Mouse (Mus musculus) small intestine, adult 2 months (tissue): Measurements from ENCODE around the gene Cox16. TPM values are rescaled to one million over a fixed set of nuclear protein-coding genes. Genes with fewer than 3 reads are reported as not detected.
"Not testable (repeated sequence)": the region's sequence is repeated elsewhere in the genome, so short reads cannot be mapped to it uniquely, and the experiment has no call there.

ENCODE experiments used
- H3K27ac ChIP-seq: fragments of 200-500 bp; 2 replicates; pipeline ENCODE4 v1.5.1; 2012; ENCODE audit warnings: low read depth, low read length, control low read depth, inconsistent platforms; ENCODE audit not compliant: insufficient read depth
- H3K27me3 ChIP-seq: fragments of 200-500 bp; 2 replicates; pipeline ENCODE4 v1.6.1; 2012; ENCODE audit warnings: mild to moderate bottlenecking, moderate library complexity, low read length, inconsistent platforms; ENCODE audit not compliant: control insufficient read depth, insufficient read depth
- H3K36me3 ChIP-seq: fragments of 200-500 bp; 2 replicates; pipeline ENCODE4 v1.6.1; 2012; ENCODE audit warnings: mild to moderate bottlenecking, low read length, control low read depth, inconsistent platforms; ENCODE audit not compliant: control insufficient read depth, insufficient read depth
- H3K4me1 ChIP-seq: fragments of 200-500 bp; 2 replicates; pipeline ENCODE4 v1.6.1; 2012; ENCODE audit warnings: low read length, inconsistent platforms, mixed read lengths; ENCODE audit not compliant: control insufficient read depth, insufficient read depth, insufficient read length
- H3K4me3 ChIP-seq: fragments of 200-500 bp; 2 replicates; pipeline ENCODE4 v1.5.1; 2012; ENCODE audit warnings: low read depth, mild to moderate bottlenecking, control low read depth, inconsistent platforms, low read length, moderate library complexity
- CTCF ChIP-seq: fragments of 200-500 bp; IDR thresholded peaks from 2 replicates; pipeline ENCODE4 v1.5.1; 2012; ENCODE audit warnings: low read depth, mild to moderate bottlenecking, control low read depth, inconsistent platforms, low read length, moderate library complexity, mixed read lengths; ENCODE audit not compliant: insufficient replicate concordance, insufficient read length; ENCODE audit errors: extremely low read depth
- POLR2A ChIP-seq: fragments of 200-500 bp; IDR thresholded peaks from 2 replicates; pipeline ENCODE4 v1.6.1; 2012; ENCODE audit warnings: low read depth, mild to moderate bottlenecking, control low read depth, inconsistent platforms, low read length, moderate library complexity
- WGBS: fragments of 180-500 bp; shearing (Covaris S2); methylation state at CpG from one replicate; pipeline ENCODE4 v1.1.7; 2018; 5-methylcytosine and 5-hydroxymethylcytosine counted together
- polyA plus RNA-seq: library from polyadenylated mRNA; depleted of rRNA; stranded (reverse); fragments of >200 nt; gene quantifications from 2 replicates; pipeline ENCODE4 v1.2.3, GENCODE M21; 2012

Cox16 gene
- polyA plus RNA-seq, 1 experiment, result 78.2 TPM

GRCm38 (mm10) chr12:81483656-81484055 lies 1.3 kb downstream of the Cox16 start:
- Histone ChIP-seq H3K4me3 (peak overlapping the region; percentile 17; the same call in 1 of the 2 replicates), H3K27ac (no peak overlapping the region; the same call in 1 of the 2 replicates)
- WGBS, result 32% methylated on average over 17 of the region's 17 CpGs

GRCm38 (mm10) chr12:81459051-81459450 lies 25.9 kb downstream of the Cox16 start:
- WGBS, result 95% methylated on average over 7 of the region's 7 CpGs
- H3K4me1 ChIP-seq, H3K4me3 ChIP-seq, H3K36me3 ChIP-seq, H3K27ac ChIP-seq, H3K27me3 ChIP-seq: not testable (repeated sequence)

More at GRCm38 (mm10) chr12:81483656-81484055, 1.3 kb downstream of the Cox16 start:
- Histone ChIP-seq H3K4me1 (peaks cover 2% of the 10 kb centered on the region; the same call in 1 of the 2 replicates), H3K36me3 (peaks cover 2% of the 10 kb centered on the region; the same call in 1 of the 2 replicates), H3K27me3 (no peaks in the 10 kb centered on the region)
- TF ChIP-seq POLR2A (no peak), CTCF (no peak)

DNA sequence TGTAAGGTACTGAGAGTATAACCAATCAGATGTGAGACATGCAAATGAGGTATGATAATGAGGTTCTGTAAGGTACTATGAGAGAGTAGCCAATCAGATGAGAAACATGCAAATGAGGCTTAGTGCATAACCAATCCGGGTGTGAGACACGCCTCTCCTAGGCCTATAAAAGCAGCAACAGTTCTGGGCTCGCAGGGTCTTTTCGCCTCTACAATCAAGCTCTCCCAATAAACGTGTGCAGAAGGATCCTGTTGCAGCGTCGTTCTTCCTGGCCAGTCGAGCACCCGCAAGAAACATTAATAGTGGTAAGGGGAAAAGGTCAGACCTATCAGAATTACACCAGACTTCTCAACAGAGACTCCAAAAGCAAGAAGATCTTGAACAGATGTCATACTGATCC lies 45.9 kb downstream of the Cox16 start:
- not testable (repeated sequence) for H3K4me3 ChIP-seq, H3K27ac ChIP-seq, H3K27me3 ChIP-seq, H3K4me1 ChIP-seq, H3K36me3 ChIP-seq
- WGBS, result 98% methylated on average over 9 of the region's 9 CpGs

DNA sequence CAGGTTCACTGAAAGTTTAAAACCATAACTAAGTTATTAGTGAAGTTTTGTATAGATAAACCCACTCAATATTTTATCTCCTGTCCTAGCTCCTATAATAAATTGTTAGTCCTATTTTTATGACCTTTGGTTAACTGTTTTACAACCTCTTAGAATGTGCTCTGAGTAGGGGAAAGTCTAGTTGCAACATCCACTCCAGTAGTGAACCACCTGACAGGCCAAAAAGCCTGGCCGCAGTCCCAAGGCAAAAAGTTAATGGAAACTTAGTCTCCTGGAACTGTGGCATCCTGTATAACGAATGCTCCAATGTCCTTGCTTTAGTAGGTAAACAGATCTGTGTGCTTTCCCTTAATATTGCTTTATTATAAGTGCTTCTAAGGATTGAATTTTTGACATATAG lies 50.1 kb downstream of the Cox16 start:
- not testable (repeated sequence) for H3K4me3 ChIP-seq, H3K4me1 ChIP-seq, H3K36me3 ChIP-seq, H3K27ac ChIP-seq, H3K27me3 ChIP-seq
- WGBS, result 26% methylated on average over 2 of the region's 2 CpGs

- TF ChIP-seq POLR2A (no peak), CTCF (no peak)
- H3K4me3 ChIP-seq, result no peak within 1 kb of the TSS
- H3K36me3 ChIP-seq, result no peaks in the 10 kb centered on the region
- no peaks in the 10 kb centered on the region for H3K4me1 ChIP-seq
- no peaks in the 10 kb centered on the region for H3K27me3 ChIP-seq
- no peak within 1 kb of the TSS for H3K27ac ChIP-seq
- WGBS, result 97% methylated on average over 1 of the region's 1 CpGs
Measured at GRCm38 (mm10) chr12:81421846-81422245, 63.1 kb downstream of the Cox16 start, which contains the start of gene Adam4. Gene Adam4, minus strand, starts transcription at chr12:81421946.

DNA sequence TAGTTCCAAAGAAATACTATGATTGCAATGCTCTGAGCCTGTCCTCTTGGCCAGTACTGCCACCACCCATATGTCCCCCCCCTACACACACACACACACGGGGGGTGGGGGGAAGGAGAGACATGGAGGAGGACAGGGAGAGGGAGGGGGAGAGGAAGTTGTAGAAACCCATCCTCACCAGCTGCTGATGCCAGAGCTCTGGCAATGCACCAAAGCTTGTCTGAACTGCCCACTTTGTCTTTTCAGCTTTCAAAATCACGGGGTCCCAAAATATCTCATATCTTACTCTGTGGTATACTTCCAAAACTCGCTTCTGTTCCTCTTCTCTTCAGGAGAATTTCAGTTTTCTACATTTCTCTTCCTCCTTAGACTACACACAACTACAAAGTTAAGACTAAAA lies 71.7 kb downstream of the Cox16 start:
- whole genome bisulfite sequencing, result 70% methylated on average over 3 of the region's 3 CpGs
- no peak for TF ChIP-seq CTCF
- no peak for TF ChIP-seq POLR2A
- Histone ChIP-seq H3K36me3 (no peaks in the 10 kb centered on the region), H3K27ac (no peak overlapping the region), H3K4me3 (no peak overlapping the region), H3K4me1 (no peaks in the 10 kb centered on the region), H3K27me3 (no peaks in the 10 kb centered on the region)

DNA sequence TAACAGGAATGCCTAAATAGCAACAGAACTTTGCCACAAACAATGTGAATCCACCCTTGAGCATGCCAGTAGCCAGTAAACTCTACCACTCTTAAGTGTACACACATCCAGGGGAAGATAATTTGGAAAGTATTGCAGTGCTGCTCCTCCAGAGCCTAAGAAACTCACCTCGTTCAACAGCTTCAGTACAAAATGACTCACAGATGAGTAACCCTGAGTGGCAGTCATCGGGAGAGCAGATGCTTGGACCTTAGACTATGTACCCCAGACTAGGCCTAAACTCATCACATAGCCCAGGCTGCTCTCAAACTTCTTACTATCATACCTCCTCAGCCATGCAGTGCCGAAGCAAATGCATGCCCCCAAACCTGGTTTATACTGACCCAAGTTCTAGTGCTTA lies 76.0 kb downstream of the Cox16 start:
- H3K36me3 ChIP-seq, result no peaks in the 10 kb centered on the region
- no peak overlapping the region for H3K4me3 ChIP-seq
- 58% methylated on average over 3 of the region's 3 CpGs for WGBS

GRCm38 (mm10) chr12:81402187-81402586 lies 82.7 kb downstream of the Cox16 start:
- Histone ChIP-seq H3K36me3 (no peaks in the 10 kb centered on the region), H3K27me3 (no peaks in the 10 kb centered on the region), H3K4me1 (peaks cover 3% of the 10 kb centered on the region; the same call in 1 of the 2 replicates), H3K4me3 (no peak overlapping the region), H3K27ac (peak overlapping the region; percentile 58)
- WGBS, result 8% methylated on average over 1 of the region's 1 CpGs
- TF ChIP-seq POLR2A (no peak), CTCF (no peak)

More for the DNA sequence above, 76.0 kb downstream of the Cox16 start:
- TF ChIP-seq POLR2A, result no peak
- no peak for TF ChIP-seq CTCF
- H3K27ac ChIP-seq, result no peak overlapping the region
- no peaks in the 10 kb centered on the region for H3K4me1 ChIP-seq
- no peaks in the 10 kb centered on the region for H3K27me3 ChIP-seq

DNA sequence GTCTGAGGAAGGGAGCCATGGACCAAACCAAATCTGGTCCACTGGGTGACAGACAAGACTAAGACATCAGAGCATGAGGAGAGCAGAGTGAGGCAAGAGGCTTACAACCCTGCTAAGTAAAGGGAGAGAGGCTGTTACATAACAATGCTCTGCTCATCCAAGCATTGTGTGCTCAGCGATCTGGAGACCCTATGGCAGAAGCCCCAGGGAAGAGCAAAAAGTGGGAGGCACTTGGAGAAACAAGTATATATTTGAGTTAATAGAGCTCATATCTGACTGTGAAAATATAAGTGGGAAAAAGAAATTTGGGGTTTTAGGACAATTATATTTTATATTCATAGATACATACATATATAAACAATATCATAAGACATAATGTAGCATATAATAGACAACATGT lies 105.6 kb downstream of the Cox16 start, which contains the start of gene Gm4787:
Gene Gm4787, minus strand, starts transcription at position 101 of the 400 bp plus-strand sequence.
- H3K4me3 ChIP-seq, H3K4me1 ChIP-seq, H3K27me3 ChIP-seq, H3K36me3 ChIP-seq, H3K27ac ChIP-seq: not testable (repeated sequence)
- 91% methylated on average over 1 of the region's 1 CpGs for WGBS
